Mouse (Mus musculus): ENCODE measurements around the gene Ap1m2.

DNA sequence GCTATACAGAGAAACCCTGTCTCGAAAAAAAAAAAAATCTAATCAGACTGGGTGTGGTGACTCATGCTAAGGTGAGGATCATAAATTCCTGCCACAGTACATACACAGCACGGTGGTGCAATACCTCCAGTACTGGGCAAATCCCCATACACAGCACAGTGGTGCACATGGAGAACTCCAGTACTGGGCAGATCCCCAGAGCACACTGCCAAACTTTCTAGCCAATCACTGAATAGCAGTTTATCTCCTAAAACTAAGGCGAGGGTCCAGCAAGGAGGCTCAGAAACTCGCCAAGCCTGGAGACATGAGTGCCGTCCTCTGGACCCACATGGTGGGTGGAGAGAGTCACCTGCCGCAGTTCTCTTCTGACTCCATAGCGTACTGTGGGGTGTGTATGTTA is 39.0 kb upstream of the Ap1m2 start:
- no peak for TF ChIP-seq POLR2AphosphoS5 (IDR thresholded peaks at IDR 0.05; ENCODE audit: insufficient replicate concordance, low read depth, low read length)
- TF ChIP-seq CTCF (IDR thresholded peaks at IDR 0.05; ENCODE audit: low read depth, low read length) = no peak
- no peak for TF ChIP-seq GATA1 (IDR thresholded peaks at IDR 0.05; ENCODE audit: borderline replicate concordance, low read length)
